Mouse (Mus musculus) frontal cortex, postnatal 14 days (tissue): Measurements from ENCODE around the gene Rfx3.
A peak's percentile ranks its signal among the peaks of the same experiment; 100 is the strongest.

ENCODE experiments used
- DNase-seq, 2 experiments: peaks; one replicate each; pipeline ENCODE4 v3.0.0; 2022; ENCODE audit warnings: low spot score in 2 of 2

Rfx3 gene

DNA sequence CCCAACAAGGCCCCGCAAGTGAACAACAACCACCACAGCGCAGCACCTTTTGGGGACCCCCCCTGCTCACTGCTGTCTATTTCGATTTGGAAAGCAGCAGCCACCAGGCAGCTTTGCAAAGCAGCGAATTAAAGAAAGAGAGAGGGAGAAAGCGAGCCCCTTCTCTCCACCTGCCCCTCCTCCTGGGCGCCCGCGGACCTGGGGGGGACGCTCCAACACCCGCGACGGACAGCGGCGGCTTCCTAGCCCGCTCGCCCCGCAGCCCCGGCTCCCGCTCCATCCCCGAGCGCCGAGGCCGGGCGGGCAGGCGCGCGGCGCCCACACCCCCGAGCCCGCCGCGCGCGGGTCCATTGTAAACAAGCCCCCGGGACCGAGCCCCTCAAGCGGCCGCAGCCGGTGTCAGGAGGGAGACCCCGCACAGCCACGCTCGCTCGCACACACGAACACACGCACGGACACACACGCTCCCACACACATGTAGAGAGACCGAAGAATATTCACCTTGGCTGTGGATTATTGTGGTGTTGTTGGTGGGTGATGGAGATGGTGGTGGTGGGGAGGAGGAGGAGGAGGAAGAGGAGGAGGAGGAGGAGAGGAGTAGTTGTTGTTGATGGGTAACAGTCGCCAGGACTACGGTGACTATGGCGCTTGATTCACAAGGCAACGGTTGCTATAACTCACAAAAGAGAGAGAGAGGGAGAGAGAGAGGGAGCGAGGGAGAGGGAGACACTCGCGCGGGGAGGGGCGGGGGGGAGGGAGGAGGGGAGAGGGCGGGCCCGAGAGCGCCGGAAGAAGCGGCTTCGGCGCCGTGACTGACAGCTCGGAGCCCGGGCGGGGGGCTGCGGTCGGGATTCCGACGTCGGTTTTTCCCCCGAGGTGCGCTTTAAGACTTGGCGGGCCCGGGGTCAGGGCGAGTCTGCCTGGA lies at the start of gene Rfx3:
Gene Rfx3, minus strand, starts transcription at position 696 of the 925 bp plus-strand sequence.
- peak; percentile 19 to 28 for DNase-seq

DNA sequence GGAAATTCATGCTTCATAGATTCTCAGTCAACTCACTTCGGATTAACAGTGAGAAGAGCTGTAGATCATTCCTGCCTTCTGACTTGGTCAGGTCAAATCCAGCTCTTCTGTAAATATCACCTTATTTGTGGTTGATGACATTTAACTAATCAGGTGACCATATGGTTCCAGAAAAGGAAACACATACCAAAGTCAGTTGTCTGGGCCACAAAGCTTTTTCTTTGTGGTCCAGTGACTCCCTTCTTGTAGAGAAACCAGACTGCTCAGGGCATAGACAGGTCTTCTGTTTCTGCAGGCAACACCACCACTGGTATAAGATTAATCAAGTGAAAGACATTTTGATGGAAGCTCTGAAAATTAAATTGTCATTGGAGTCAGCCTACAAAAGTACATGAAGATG lies 41.1 kb upstream of the Rfx3 start:
- no peak for DNase-seq

DNA sequence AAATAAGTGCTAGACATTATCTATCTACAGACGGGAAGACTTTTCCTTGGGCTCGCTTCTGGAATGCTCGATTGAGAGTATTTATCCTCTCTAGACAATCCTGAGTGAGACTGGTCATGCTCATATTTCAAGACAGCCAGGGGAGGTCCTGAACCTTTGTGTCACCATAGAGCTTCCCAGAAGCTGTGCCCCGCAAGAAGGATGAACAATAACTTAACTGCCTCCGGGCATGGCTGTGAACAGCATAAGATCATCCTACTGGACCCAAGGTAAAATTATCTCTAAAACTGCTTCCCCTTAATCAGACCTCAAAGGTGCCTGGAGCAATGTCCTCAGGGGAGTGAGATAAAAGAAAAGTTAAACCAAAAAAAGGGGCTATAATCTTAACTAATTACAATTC lies 40.6 kb upstream of the Rfx3 start:
- DNase-seq, result no peak

DNA sequence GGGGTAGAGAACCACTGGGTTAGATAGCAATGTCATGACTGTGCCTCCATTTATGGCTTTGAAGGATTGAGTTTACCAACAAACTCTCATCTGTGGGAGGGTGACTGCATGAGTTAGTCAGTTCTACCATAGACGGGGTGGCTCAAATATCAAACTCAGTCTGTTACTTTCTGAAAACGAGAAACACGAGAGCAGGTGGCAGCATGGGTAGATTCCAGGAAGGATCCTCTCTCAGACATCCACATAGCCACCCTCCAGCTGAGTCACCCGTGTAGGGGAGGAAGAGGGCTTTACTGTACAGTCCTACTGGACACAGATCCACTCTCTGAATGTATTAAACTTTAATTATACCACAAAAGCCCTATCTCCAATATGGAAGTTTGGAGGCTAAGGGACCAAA lies 38.3 kb upstream of the Rfx3 start:
- no peak for DNase-seq

DNA sequence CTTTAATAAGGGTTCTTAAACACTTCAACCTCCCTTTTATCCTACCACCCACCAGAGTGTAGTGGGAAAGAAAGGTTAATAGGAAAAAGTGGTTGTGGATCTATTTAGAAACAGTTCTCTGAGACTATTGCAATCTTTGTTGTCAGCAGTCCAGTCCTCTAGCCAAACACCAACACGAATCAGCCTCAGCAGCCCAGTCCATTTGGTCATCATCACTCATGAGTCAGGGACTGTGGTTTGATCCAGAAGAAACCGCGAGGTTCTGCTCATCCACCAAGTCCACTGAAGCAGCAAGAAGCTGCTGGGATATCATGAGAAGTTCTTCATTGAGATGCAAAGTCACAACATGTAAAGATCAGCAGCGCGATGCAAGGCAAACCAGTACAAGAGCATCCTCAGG lies 35.8 kb upstream of the Rfx3 start:
- DNase-seq, result no peak

DNA sequence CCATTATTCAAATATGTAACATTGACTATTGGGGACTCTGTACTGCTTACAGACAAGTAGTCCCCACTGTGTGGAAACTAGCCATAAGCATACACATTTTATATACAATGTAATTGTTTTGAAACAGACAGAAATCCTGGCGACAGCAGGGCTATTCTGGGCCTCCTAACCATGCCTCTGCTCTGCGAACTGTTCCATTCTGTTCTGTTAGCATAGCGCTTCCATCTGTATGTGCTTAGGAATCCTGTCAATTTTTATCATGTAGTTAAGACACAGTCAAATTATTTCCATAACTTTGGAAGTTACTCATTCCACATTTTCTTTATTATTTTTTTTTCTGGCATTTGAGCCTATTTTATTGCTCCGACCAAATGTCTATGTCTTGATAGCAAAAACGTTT lies 34.0 kb upstream of the Rfx3 start:
- DNase-seq, result no peak

DNA sequence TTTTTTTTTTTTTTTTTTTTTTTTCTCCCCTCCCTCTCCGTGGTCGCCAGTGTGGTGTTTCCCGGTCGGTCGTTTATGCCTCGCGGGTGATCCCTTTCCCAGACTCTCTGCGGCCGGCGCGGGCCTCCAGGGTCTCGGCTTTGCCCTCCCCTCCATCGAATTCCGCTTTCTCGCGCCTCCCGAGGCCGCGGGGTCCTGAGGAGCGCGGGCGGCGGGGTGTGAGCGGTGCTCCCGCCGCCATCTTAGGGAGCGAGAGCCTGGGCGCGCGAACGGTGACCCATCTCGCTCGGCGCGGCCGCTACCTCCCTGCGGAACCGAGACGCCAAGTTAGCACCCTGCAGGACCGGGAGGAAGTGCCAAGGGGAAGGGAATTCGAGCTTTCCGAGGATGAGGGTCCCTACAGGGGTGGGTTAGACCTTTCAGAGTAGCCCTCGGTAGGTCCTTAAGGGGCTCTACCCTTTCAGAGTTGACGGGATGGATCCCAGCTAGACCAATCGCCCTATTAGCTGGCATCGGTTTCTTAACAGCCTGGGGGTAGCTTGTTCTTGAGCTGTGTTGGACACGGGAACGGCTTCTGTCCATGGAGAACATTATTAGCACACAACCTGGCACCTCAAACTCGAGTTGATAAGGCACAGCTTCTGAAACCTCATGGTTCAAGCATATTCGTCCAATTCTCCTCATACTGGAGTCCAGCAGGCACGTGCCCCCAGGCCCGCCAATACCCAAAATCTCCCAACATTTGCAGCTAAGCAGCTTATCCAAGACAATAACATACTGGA lies 943 bp upstream of the Rfx3 start:
- DNase-seq, result peak; percentile 58 to 66

DNA sequence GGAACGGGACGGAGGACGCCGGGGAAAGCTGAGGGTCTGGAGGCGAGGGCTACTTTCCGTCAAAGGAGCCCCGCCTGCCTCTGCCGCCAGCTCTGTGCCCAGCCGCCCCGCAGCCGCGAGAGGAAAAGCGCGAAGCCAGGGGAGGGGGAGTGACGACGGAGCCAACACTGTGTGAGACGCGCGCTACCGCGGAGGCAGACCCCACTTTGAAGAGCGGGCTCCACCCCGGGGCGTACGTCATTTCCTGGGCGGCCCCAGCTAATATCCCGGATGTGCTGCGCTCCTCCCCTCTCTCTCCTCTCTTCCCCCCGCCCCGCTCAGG lies 391 bp upstream of the Rfx3 start:
- DNase-seq, result peak; percentile 93 to 94

DNA sequence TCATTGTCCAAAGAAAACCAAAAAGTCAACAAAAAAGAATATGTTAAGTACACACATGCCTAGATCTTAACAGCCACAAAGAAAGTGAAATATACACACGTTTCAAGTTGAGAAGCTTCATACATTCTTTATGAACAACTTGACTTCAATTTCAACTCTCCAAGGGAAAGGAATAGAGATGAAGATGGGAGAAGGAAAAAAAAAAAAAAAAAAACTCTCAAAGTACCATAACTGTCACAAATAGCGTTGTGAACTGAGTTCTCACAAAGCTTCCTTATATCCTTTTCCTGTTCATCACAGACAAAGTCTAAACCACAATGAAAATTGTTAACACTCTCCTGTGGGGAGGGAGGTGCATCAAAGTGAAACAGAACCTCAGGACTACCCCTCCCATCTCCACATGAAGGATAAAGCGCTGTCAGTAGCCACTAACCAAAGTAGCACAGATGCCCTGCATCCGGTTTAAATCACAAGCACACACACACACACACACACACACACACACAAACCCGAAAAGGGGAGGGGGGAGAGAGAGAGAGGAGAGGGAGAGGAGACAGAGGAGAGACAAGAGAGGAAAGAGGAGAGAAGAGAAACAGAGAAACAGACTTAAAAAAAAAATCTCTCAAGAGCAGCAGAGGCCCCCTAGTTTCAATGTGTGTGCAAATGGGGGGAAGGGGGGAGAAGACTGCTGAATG lies 1.2 kb downstream of the Rfx3 start:
- DNase-seq, result no peak

DNA sequence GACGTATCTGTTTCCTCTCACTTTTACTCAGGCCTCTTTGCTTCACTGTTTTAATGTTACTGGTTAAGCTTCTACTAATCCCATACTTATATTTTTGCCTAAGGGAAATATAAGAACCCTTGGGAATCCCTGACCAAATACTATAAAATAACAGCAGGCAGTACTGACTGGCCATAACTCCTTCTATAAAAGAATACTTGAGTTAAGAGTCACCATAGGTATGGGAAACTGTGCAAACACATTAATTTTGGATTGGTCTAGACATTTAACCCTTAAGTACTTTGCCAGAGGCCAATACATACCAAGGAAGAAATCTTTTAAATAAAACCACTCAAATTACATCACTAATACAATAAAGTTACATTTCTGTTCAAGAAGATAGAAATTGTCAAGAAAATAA lies 6.8 kb downstream of the Rfx3 start:
- DNase-seq, result no peak

DNA sequence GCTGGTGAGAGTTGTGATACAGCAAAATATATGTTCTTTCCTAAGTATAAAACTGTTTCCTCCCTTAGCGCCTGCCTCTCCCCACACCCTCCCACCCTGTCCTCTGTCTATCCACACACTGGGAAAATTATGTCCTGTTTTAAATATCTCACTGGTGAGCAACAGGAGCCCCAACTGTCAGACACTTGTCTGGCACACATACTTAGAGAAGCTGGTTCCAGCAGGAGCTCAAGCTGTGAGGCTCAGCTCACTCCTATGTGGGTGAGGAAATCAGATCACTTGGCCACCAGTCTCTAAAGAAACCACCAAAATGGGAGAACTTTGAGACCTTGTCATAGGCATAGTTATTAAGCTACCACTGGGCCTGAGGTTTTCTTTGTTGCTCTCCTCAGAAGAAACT lies 7.5 kb downstream of the Rfx3 start:
- DNase-seq, result no peak

DNA sequence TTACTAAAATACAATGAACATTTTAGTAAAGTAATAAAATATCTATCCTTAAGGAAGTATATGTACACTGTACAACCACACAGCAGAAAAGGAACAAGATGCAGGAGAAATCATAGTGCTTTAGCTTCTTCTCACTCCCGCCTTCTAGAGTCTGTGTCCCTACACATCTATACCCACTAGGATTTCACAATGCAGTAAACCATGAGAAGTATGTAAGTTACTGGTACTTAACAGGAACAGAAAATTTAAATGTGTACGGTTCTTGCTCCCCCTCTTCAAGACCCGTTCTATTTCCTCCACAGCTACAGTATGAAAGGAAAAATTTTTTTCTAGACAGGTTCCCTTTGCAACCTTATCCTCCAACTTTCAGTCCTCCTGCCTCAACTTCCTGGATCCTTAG lies 8.3 kb downstream of the Rfx3 start:
- no peak for DNase-seq

DNA sequence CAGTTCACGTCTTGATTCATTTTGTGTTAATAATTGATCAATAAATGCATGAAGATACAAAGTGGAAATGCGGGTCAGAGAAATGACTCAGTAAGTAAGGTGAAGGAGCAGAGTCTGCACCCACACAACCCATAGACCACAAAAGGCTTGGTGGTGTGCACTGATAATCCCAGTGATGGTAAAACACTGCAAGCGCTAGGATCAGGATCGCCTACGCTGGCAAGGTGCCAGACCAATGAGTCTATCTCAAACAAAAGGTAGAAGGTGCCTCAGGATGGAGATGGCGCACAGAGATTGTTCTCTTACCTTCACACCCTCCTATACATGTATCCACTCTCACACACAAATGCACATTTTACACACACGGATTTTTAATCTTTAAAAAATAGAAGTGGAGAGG lies 18.2 kb downstream of the Rfx3 start:
- no peak for DNase-seq

DNA sequence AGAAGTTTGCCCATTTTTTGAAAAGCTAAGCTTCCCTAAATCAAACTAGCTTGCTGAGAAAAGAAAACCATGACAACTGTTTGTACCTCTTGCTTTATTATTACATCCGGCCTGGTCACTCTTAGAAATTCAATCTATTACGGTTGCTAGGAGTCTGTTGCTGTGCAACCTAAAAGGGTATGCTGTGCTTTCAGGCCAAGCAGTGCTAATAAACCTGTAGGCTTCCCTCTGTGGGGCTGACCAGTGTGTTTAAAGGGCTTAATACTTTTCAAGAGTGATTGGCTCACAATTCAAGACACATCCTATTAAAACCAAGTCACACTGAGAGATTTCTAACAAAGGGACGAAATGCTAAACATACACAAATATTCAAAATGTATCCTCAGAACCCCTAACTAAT lies 22.2 kb downstream of the Rfx3 start:
- no peak for DNase-seq

DNA sequence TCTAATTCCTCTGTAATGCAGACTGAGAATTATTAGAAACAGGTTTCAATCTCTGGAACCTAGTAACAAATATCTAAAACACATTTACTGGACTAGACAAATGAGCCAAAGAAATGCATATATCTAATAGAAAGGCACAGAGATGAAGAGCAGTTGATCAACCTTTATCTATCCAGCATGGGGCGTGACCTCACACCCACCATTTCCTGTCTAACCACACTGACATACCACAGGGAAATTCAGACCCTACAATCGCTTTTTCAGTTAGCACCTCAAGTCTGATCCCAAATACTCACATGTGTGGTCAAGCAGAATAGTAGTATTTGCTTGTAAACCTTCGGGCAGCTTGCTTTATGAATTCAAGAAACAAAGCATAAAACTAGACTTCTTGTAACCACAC lies 43.4 kb downstream of the Rfx3 start:
- no peak for DNase-seq

DNA sequence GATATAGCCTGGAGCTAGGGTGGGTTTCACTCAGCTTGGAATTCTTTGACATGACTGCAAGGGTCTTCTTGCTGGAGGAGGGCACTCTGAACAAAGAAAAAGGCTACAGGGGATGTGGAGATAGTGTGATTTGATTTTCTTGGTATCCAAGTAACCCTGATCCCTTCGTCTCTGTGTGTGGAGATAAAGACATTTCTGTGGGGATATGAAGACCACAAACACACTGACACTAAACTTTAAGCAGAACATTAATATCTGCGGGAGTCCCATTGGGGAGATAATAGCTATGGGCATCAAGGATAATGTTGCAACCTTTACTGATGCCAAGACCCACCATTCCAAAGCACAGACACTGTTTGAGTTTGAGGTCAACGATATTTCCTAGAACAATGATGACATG lies 49.7 kb downstream of the Rfx3 start:
- no peak for DNase-seq

DNA sequence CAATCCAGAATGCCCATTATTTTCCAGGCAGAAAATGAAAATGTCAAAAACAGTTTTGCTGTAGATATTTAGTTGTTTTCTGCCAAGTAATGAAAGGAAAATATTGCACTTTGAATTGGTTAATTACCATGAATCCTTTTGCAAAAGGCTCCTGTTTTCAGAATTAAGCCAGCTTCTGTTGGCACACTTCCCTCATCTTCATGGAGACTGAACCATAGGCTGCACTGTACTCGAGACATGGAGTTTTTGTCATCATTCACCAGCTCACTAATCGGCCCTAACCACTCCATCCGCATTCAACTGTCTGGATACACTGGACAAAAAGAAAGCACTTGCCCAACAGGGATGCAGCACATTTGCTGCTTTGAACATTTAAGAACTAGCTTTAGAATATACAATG lies 75.5 kb downstream of the Rfx3 start:
- DNase-seq, result no peak

DNA sequence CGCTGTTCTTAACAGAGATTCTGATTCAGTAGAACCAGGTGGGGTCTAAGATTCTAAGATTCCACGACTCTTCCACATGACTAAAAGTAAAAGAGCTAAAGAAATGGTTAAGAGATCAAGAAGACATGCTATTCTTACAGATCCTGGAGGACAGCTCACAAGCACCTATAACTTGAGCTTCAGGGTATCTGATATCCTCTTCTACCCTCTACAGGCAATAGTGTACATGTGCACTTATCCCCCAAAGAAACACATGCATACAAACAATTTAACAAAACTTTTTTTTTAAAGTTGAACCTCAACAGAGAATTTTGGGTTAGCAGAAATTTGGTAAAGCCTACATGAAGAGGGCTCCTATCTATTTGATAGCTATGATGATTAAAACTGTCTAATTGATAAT lies 79.8 kb downstream of the Rfx3 start:
- DNase-seq, result no peak

DNA sequence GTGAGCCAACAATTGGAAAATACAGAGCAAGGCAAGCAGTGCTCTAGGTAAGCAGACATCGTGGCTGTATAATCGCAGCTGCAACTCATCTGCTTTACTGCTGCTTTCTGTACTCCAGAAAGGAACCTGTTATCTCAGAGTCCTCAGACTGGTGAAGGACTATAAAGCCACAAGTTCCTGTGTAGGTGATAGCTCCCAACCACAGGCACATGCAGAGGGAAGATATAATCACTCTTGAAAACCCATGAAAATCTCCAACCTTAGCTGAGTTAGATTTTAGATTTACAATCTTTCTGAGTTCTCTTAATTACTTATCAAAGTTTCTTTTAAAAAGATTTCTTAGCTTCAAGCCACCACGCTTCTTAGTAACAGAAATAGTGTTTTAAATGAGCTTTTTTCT lies 84.6 kb downstream of the Rfx3 start:
- DNase-seq, result no peak

DNA sequence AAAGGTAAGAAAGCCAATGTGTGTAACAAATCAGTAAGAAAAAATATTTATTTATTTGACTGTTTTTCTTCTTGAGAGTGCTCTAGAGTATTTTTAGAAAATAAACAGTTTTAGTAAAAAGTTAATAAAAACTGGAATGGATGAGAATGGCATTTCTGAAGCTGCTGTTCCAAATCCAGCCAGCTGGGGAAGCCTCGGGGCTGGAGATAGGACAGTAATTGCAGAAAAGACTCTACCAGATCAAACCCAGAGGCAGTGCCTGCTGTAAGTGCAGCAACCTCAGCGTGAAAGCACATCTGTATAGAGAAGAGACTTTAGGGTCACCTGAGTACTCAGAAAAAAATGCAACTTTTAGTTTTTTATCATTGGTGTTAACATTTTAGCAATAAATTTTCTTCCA lies 91.9 kb downstream of the Rfx3 start:
- DNase-seq, result no peak

DNA sequence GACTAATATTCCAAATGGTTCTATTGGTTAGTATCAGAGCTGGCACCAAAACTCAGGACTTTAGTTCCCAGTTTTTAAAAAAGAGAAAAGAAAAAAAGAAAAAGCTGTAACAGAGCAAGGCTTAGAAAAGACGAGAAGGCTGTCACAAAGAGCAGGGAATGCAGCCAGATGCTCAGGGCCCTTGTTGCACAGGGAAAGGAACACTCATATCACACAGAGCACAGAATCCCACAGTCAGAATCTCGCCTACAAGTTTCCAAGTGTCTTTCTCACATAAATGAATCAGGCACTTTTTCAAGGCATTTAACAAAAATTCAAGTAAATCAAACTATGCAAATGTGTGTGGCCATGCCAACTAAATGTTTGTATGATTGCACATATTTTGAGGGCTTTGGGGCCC lies 94.5 kb downstream of the Rfx3 start:
- DNase-seq, result no peak

DNA sequence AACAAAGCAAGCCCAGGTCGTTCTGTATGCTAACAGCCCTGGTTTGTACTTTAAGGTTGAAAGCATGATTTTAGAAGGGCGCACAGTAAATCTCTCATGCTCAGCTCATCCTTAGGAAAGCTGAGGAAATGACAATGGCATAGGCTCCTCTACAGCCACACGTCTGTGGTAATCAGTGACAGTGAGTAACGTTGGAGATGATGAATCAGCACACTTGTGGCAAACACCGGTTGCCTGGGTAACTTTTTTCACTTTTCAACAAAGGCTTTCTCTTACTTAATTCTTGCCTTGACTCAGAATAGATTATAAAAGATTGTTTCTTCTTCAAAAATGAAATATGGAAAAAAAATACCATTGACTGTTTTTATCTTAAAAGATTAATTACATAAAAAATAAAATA lies 104.0 kb downstream of the Rfx3 start:
- DNase-seq, result no peak

DNA sequence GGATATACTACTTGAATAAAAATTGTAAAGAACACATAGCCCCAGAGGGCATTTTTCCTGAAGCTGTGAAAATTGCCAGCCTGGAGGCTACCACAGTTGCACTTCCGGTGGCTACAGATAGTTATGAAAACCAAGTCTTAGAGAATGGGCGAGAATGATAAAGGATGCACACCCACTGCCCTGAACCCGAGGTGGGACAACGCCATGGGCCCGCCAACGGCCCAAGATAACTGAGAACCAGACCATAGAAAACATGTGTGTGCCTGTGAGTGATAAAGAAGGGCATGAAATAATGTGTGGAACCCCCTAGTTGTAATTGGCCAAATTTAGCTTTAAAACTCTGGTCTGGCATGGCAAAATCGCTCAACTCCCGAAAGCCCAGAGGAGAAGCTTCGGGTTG lies 105.0 kb downstream of the Rfx3 start:
- no peak for DNase-seq
